Mouse (Mus musculus) liver, embryonic 14.5 days (tissue): ENCODE results near the gene Ccer1.

ENCODE experiments used
- CTCF ChIP-seq: IDR thresholded peaks from 2 replicates; pipeline ENCODE4 v1.5.1; 2016; ENCODE audit warnings: antibody characterized with exemption, low read depth, control low read depth
- EP300 ChIP-seq: IDR thresholded peaks from 2 replicates; pipeline ENCODE4 v1.6.1; 2016; ENCODE audit warnings: antibody characterized with exemption, low read depth

DNA sequence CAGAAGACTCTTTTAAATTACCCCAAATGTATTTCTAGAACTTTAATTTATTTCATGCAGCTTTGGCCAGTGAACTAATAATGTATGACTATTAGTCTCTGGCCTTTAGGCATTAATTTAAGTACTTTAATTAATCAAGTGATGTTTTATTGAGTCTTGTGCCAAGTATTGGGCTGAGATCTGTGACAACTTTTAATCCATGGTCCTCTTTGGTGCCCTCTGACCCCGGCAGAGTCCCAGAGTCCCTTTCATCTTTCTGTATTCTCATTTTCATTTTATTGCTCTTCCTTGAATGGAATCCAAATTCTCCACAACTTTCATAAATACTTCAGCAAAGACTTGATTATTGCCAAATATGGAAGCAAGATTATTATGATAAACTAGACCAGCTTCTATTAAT lies 27.8 kb downstream of the Ccer1 start:
- no peak for TF ChIP-seq CTCF
- no peak for TF ChIP-seq EP300
